Mouse (Mus musculus) hindbrain, embryonic 10.5 days (tissue): ENCODE results near the gene Dmbx1. TPM values are rescaled to one million over a fixed set of nuclear protein-coding genes. Genes with fewer than 3 reads are reported as not detected.
A peak's percentile ranks its signal among the peaks of the same experiment; 100 is the strongest.

Source experiments
- DNase-seq: peaks from one replicate; pipeline ENCODE4 v3.0.0-alpha.2; 2017; ENCODE audit warnings: low spot score
- H3K27ac ChIP-seq: fragments of 300-500 bp; sonication (generic); 2 replicates; pipeline ENCODE4 v1.5.1; 2016; ENCODE audit warnings: mild to moderate bottlenecking, moderate library complexity
- H3K27me3 ChIP-seq: fragments of 300-500 bp; sonication (generic); 2 replicates; pipeline ENCODE4 v1.6.1; 2016; ENCODE audit warnings: mild to moderate bottlenecking; ENCODE audit not compliant: poor library complexity, insufficient read depth, severe bottlenecking
- H3K36me3 ChIP-seq: fragments of 300-500 bp; sonication (generic); 2 replicates; pipeline ENCODE4 v1.6.1; 2016; ENCODE audit warnings: mild to moderate bottlenecking, moderate library complexity
- H3K4me1 ChIP-seq: fragments of 300-500 bp; sonication (generic); replicated peaks from 2 replicates; pipeline ENCODE4 v1.6.1; 2016; ENCODE audit warnings: mild to moderate bottlenecking
- H3K4me3 ChIP-seq: fragments of 300-500 bp; sonication (generic); 2 replicates; pipeline ENCODE4 v1.5.1; 2016; ENCODE audit warnings: mild to moderate bottlenecking, moderate library complexity
- H3K9me3 ChIP-seq: fragments of 300-500 bp; sonication (generic); 2 replicates; pipeline ENCODE4 v1.6.1; 2016; ENCODE audit warnings: mild to moderate bottlenecking, moderate library complexity
- WGBS: fragments of 180-500 bp; shearing (Covaris S2); methylation state at CpG from one replicate; pipeline ENCODE4 v1.1.7; 2016; 5-methylcytosine and 5-hydroxymethylcytosine counted together
- polyA plus RNA-seq: library from polyadenylated mRNA; unstranded; fragments of >200 nt; fragmentation: Nextera tagmentation; extraction: Ambion mirVana; gene quantifications from 2 replicates; pipeline ENCODE4 v1.2.1, GENCODE M21; 2016

The Dmbx1 gene
- polyA plus RNA-seq, 1 experiment from 2014 or later, result 4.0 TPM

- H3K4me1 ChIP-seq, result peaks cover 30% of the 10 kb centered on the region
- WGBS, result under 1% methylated on average over 7 of the region's 7 CpGs
- H3K27ac ChIP-seq, result no peak overlapping the region
- H3K9me3 ChIP-seq, result no peaks in the 10 kb centered on the region
- H3K36me3 ChIP-seq, result no peaks in the 10 kb centered on the region
- H3K27me3 ChIP-seq, result peaks cover 92% of the 10 kb centered on the region
- peak; percentile 43 for DNase-seq
- H3K4me3 ChIP-seq, result no peak overlapping the region
These were observed 34.0 kb downstream of the Dmbx1 start for GRCm38 (mm10) chr4:115905701-115906100.

GRCm38 (mm10) chr4:115904375-115904774 is 35.4 kb downstream of the Dmbx1 start:
- peak overlapping the region; percentile 47; the same call in 1 of the 2 replicates for H3K27ac ChIP-seq
- no peaks in the 10 kb centered on the region for H3K36me3 ChIP-seq
- no peak overlapping the region for H3K4me3 ChIP-seq
- H3K4me1 ChIP-seq, result peaks cover 30% of the 10 kb centered on the region
- H3K27me3 ChIP-seq, result peaks cover 99% of the 10 kb centered on the region
- WGBS, result 5% methylated on average over 12 of the region's 12 CpGs
- H3K9me3 ChIP-seq, result no peaks in the 10 kb centered on the region
- peak; percentile 41 for DNase-seq

- H3K27ac ChIP-seq, result no peak overlapping the region
- H3K4me3 ChIP-seq, result no peak overlapping the region
- H3K27me3 ChIP-seq, result peaks cover 99% of the 10 kb centered on the region
- WGBS, result 19% methylated on average over 5 of the region's 5 CpGs
- no peaks in the 10 kb centered on the region for H3K36me3 ChIP-seq
- peak; percentile 78 for DNase-seq
- peaks cover 37% of the 10 kb centered on the region for H3K4me1 ChIP-seq
- no peaks in the 10 kb centered on the region for H3K9me3 ChIP-seq
These were observed 36.9 kb downstream of the Dmbx1 start for GRCm38 (mm10) chr4:115902816-115903215.

- under 1% methylated on average over 56 of the region's 56 CpGs for WGBS
These were observed 41.7 kb downstream of the Dmbx1 start for GRCm38 (mm10) chr4:115897901-115898631.

GRCm38 (mm10) chr4:115894281-115894680 is 45.4 kb downstream of the Dmbx1 start:
- Histone ChIP-seq H3K36me3 (no peaks in the 10 kb centered on the region), H3K4me1 (peaks cover 29% of the 10 kb centered on the region), H3K4me3 (no peak overlapping the region), H3K9me3 (no peaks in the 10 kb centered on the region), H3K27me3 (peaks cover 96% of the 10 kb centered on the region), H3K27ac (no peak overlapping the region)
- DNase-seq, result no peak
- WGBS, result 20% methylated on average over 3 of the region's 3 CpGs

More at GRCm38 (mm10) chr4:115897901-115898631, 41.7 kb downstream of the Dmbx1 start:
- Histone ChIP-seq H3K27ac (peak overlapping the region; percentile 79), H3K36me3 (no peaks in the 10 kb centered on the region), H3K4me3 (peak overlapping the region; percentile 62), H3K9me3 (no peaks in the 10 kb centered on the region), H3K4me1 (peaks cover 16% of the 10 kb centered on the region), H3K27me3 (peaks cover 96% of the 10 kb centered on the region)
- peak; percentile 64 for DNase-seq

- H3K27ac ChIP-seq, result peak within 1 kb of the TSS; percentile 54; the same call in 1 of the 2 replicates
- no peaks in the 10 kb centered on the region for H3K9me3 ChIP-seq
- H3K4me3 ChIP-seq, result peak within 1 kb of the TSS; percentile 51
- WGBS, result 1% methylated on average over 31 of the region's 31 CpGs
- H3K36me3 ChIP-seq, result no peaks in the 10 kb centered on the region
- H3K27me3 ChIP-seq, result peaks cover 76% of the 10 kb centered on the region
- peak; percentile 47 for DNase-seq
- H3K4me1 ChIP-seq, result peaks cover 14% of the 10 kb centered on the region
These were observed 49.2 kb downstream of the Dmbx1 start, which contains the start of gene 6430628N08Rik for GRCm38 (mm10) chr4:115890553-115890952. Gene 6430628N08Rik, plus strand, starts transcription at chr4:115890665.

- Histone ChIP-seq H3K27ac (peak overlapping the region; percentile 54; the same call in 1 of the 2 replicates), H3K4me3 (peak overlapping the region; percentile 51), H3K9me3 (no peaks in the 10 kb centered on the region), H3K27me3 (peaks cover 71% of the 10 kb centered on the region), H3K4me1 (peaks cover 14% of the 10 kb centered on the region), H3K36me3 (no peaks in the 10 kb centered on the region)
- WGBS, result 10% methylated on average over 6 of the region's 6 CpGs
- DNase-seq, result no peak
These were observed 49.7 kb downstream of the Dmbx1 start for GRCm38 (mm10) chr4:115890066-115890465.

GRCm38 (mm10) chr4:115886875-115887274 is 52.9 kb downstream of the Dmbx1 start:
- H3K4me1 ChIP-seq, result peaks cover 32% of the 10 kb centered on the region
- H3K4me3 ChIP-seq, result no peak overlapping the region
- no peaks in the 10 kb centered on the region for H3K36me3 ChIP-seq
- H3K27me3 ChIP-seq, result peaks cover 47% of the 10 kb centered on the region
- H3K9me3 ChIP-seq, result no peaks in the 10 kb centered on the region
- 50% methylated on average over 1 of the region's 1 CpGs for WGBS
- no peak for DNase-seq
- no peak overlapping the region for H3K27ac ChIP-seq

- WGBS, result 83% methylated on average over 3 of the region's 3 CpGs
- no peak for DNase-seq
These were observed 53.9 kb downstream of the Dmbx1 start for GRCm38 (mm10) chr4:115885846-115886245.

GRCm38 (mm10) chr4:115884022-115884421 is 55.7 kb downstream of the Dmbx1 start, which contains the start of gene Kncn:
Gene Kncn, plus strand, starts transcription at chr4:115884400.
- 70% methylated on average over 6 of the region's 6 CpGs for WGBS
- peaks cover 47% of the 10 kb centered on the region for H3K4me1 ChIP-seq
- H3K27me3 ChIP-seq, result peaks cover 22% of the 10 kb centered on the region

More at GRCm38 (mm10) chr4:115885846-115886245, 53.9 kb downstream of the Dmbx1 start:
- Histone ChIP-seq H3K4me1 (peaks cover 40% of the 10 kb centered on the region), H3K9me3 (no peaks in the 10 kb centered on the region), H3K27me3 (peaks cover 36% of the 10 kb centered on the region), H3K4me3 (no peak overlapping the region), H3K27ac (no peak overlapping the region), H3K36me3 (no peaks in the 10 kb centered on the region)

GRCm38 (mm10) chr4:115882195-115882594 is 57.5 kb downstream of the Dmbx1 start:
- peaks cover 65% of the 10 kb centered on the region for H3K4me1 ChIP-seq
- no peaks in the 10 kb centered on the region for H3K9me3 ChIP-seq
- H3K27ac ChIP-seq, result peak overlapping the region; percentile 72
- 0 out of 2 replicates have a peak, but pooled peaks cover 10% of the 10 kb centered on the region for H3K27me3 ChIP-seq
- 67% methylated on average over 4 of the region's 4 CpGs for WGBS
- H3K4me3 ChIP-seq, result no peak overlapping the region
- H3K36me3 ChIP-seq, result no peaks in the 10 kb centered on the region
- no peak for DNase-seq

More at GRCm38 (mm10) chr4:115884022-115884421, 55.7 kb downstream of the Dmbx1 start, which contains the start of gene Kncn:
- Histone ChIP-seq H3K36me3 (no peaks in the 10 kb centered on the region), H3K9me3 (no peaks in the 10 kb centered on the region), H3K4me3 (no peak within 1 kb of the TSS), H3K27ac (no peak within 1 kb of the TSS)
- DNase-seq, result no peak

GRCm38 (mm10) chr4:115881183-115881582 is 58.5 kb downstream of the Dmbx1 start:
- Histone ChIP-seq H3K4me3 (peak overlapping the region; percentile 16), H3K9me3 (no peaks in the 10 kb centered on the region), H3K27me3 (peaks cover 15% of the 10 kb centered on the region; the same call in 1 of the 2 replicates), H3K36me3 (peaks cover 6% of the 10 kb centered on the region), H3K4me1 (peaks cover 76% of the 10 kb centered on the region), H3K27ac (peak overlapping the region; percentile 80)
- DNase-seq, result peak; percentile 75
- 10% methylated on average over 1 of the region's 1 CpGs for WGBS

GRCm38 (mm10) chr4:115878828-115879227 is 60.9 kb downstream of the Dmbx1 start:
- Histone ChIP-seq H3K4me1 (peaks cover 71% of the 10 kb centered on the region), H3K27me3 (peaks cover 18% of the 10 kb centered on the region; the same call in 1 of the 2 replicates), H3K36me3 (peaks cover 29% of the 10 kb centered on the region), H3K9me3 (no peaks in the 10 kb centered on the region), H3K27ac (peak overlapping the region; percentile 89), H3K4me3 (no peak overlapping the region)
- DNase-seq, result no peak
- 37% methylated on average over 9 of the region's 9 CpGs for WGBS
